Mouse (Mus musculus) testis, adult 2 months (tissue): Measurements from ENCODE around the gene Dglucy. TPM values are rescaled to one million over a fixed set of nuclear protein-coding genes. Genes with fewer than 3 reads are reported as not detected.

ENCODE experiments used
- H3K27ac ChIP-seq: fragments of 200-500 bp; 2 replicates; pipeline ENCODE4 v1.5.1; 2012; ENCODE audit warnings: low read depth, low read length; ENCODE audit not compliant: control insufficient read depth, insufficient read depth
- H3K27me3 ChIP-seq: fragments of 200-500 bp; 2 replicates; pipeline ENCODE4 v1.6.1; 2012; ENCODE audit warnings: mild to moderate bottlenecking, low read length, moderate library complexity; ENCODE audit not compliant: control insufficient read depth, insufficient read depth
- H3K36me3 ChIP-seq: fragments of 200-500 bp; 2 replicates; pipeline ENCODE4 v1.6.1; 2012; ENCODE audit warnings: mild to moderate bottlenecking, low read length; ENCODE audit not compliant: control insufficient read depth, insufficient read depth
- H3K4me1 ChIP-seq: fragments of 200-500 bp; 2 replicates; pipeline ENCODE4 v1.6.1; 2012; ENCODE audit warnings: low read length; ENCODE audit not compliant: control insufficient read depth, insufficient read depth
- H3K4me3 ChIP-seq: fragments of 200-500 bp; 2 replicates; pipeline ENCODE4 v1.5.1; 2012; ENCODE audit warnings: low read depth, mild to moderate bottlenecking, low read length, moderate library complexity, mixed read lengths; ENCODE audit not compliant: control insufficient read depth
- CTCF ChIP-seq: fragments of 200-500 bp; IDR thresholded peaks from 2 replicates; pipeline ENCODE4 v1.5.1; 2012; ENCODE audit warnings: low read depth, mild to moderate bottlenecking, inconsistent platforms, low read length, moderate library complexity; ENCODE audit not compliant: control insufficient read depth, insufficient read depth, insufficient replicate concordance
- POLR2A ChIP-seq: fragments of 200-500 bp; IDR thresholded peaks from 2 replicates; pipeline ENCODE4 v1.6.1; 2012; ENCODE audit warnings: low read depth, mild to moderate bottlenecking, inconsistent platforms, low read length, moderate library complexity; ENCODE audit not compliant: control insufficient read depth
- polyA plus RNA-seq: library from polyadenylated mRNA; depleted of rRNA; stranded (reverse); fragments of >200 nt; gene quantifications from 2 replicates; pipeline ENCODE4 v1.2.3, GENCODE M21; 2012

Gene Dglucy
- polyA plus RNA-seq, 1 experiment, result 1.0 TPM

- no peak overlapping the region for H3K4me3 ChIP-seq
- H3K27me3 ChIP-seq, result no peaks in the 10 kb centered on the region
- no peaks in the 10 kb centered on the region for H3K4me1 ChIP-seq
- H3K36me3 ChIP-seq, result no peaks in the 10 kb centered on the region
- H3K27ac ChIP-seq, result no peak overlapping the region
- TF ChIP-seq POLR2A (no peak), CTCF (no peak)
Measured at GRCm38 (mm10) chr12:100753716-100754115, 25.1 kb upstream of the Dglucy start.

GRCm38 (mm10) chr12:100757427-100757826, 21.4 kb upstream of the Dglucy start:
- TF ChIP-seq POLR2A, result no peak
- no peak for TF ChIP-seq CTCF
- no peak overlapping the region for H3K4me3 ChIP-seq
- H3K27ac ChIP-seq, result no peak overlapping the region
- no peaks in the 10 kb centered on the region for H3K4me1 ChIP-seq
- no peaks in the 10 kb centered on the region for H3K27me3 ChIP-seq
- H3K36me3 ChIP-seq, result no peaks in the 10 kb centered on the region

- no peaks in the 10 kb centered on the region for H3K4me1 ChIP-seq
- no peaks in the 10 kb centered on the region for H3K27me3 ChIP-seq
- TF ChIP-seq CTCF (no peak), POLR2A (no peak)
- no peak overlapping the region for H3K27ac ChIP-seq
- no peaks in the 10 kb centered on the region for H3K36me3 ChIP-seq
- no peak overlapping the region for H3K4me3 ChIP-seq
Measured at GRCm38 (mm10) chr12:100762663-100763425, 16.0 kb upstream of the Dglucy start.

GRCm38 (mm10) chr12:100764329-100765018, 14.4 kb upstream of the Dglucy start:
- H3K36me3 ChIP-seq, result no peaks in the 10 kb centered on the region
- no peak overlapping the region for H3K4me3 ChIP-seq
- H3K4me1 ChIP-seq, result no peaks in the 10 kb centered on the region
- no peak for TF ChIP-seq CTCF
- no peak for TF ChIP-seq POLR2A
- no peaks in the 10 kb centered on the region for H3K27me3 ChIP-seq
- no peak overlapping the region for H3K27ac ChIP-seq

GRCm38 (mm10) chr12:100769871-100770270, 9.0 kb upstream of the Dglucy start:
- H3K36me3 ChIP-seq, result no peaks in the 10 kb centered on the region
- H3K4me3 ChIP-seq, result no peak overlapping the region
- TF ChIP-seq CTCF (no peak), POLR2A (no peak)
- no peaks in the 10 kb centered on the region for H3K4me1 ChIP-seq
- H3K27me3 ChIP-seq, result no peaks in the 10 kb centered on the region
- H3K27ac ChIP-seq, result no peak overlapping the region

- Histone ChIP-seq H3K4me3 (no peak overlapping the region), H3K4me1 (no peaks in the 10 kb centered on the region), H3K27ac (no peak overlapping the region), H3K27me3 (no peaks in the 10 kb centered on the region), H3K36me3 (no peaks in the 10 kb centered on the region)
- no peak for TF ChIP-seq POLR2A
- TF ChIP-seq CTCF, result no peak
Measured at GRCm38 (mm10) chr12:100770765-100771164, 8.1 kb upstream of the Dglucy start.

- no peaks in the 10 kb centered on the region for H3K27me3 ChIP-seq
- no peak for TF ChIP-seq POLR2A
- peak; percentile 16; the same call in 1 of the 2 replicates for TF ChIP-seq CTCF
- H3K4me3 ChIP-seq, result no peak overlapping the region
- H3K27ac ChIP-seq, result no peak overlapping the region
- H3K4me1 ChIP-seq, result no peaks in the 10 kb centered on the region
- H3K36me3 ChIP-seq, result no peaks in the 10 kb centered on the region
Measured at GRCm38 (mm10) chr12:100772230-100772984, 6.5 kb upstream of the Dglucy start.
